Mouse (Mus musculus) liver, embryonic 14.5 days (tissue): ENCODE measurements around the gene Wdfy4.

Experiments used
- CTCF ChIP-seq: IDR thresholded peaks from 2 replicates; pipeline ENCODE4 v1.5.1; 2016; ENCODE audit warnings: antibody characterized with exemption, low read depth, control low read depth
- EP300 ChIP-seq: IDR thresholded peaks from 2 replicates; pipeline ENCODE4 v1.6.1; 2016; ENCODE audit warnings: antibody characterized with exemption, low read depth

GRCm38 (mm10) chr14:33078596-33078995, 106.7 kb downstream of the Wdfy4 start:
- TF ChIP-seq CTCF (no peak), EP300 (no peak)
